Mouse (Mus musculus) left cerebral cortex, postnatal 10 days (tissue): ENCODE data around the gene Trim14. TPM values are rescaled to one million over a fixed set of nuclear protein-coding genes. Genes with fewer than 3 reads are reported as not detected.

ENCODE experiments used
- DNase-seq, 2 experiments: peaks; one replicate each; pipeline ENCODE4 v3.0.0; 2021 to 2022; ENCODE audit warnings: low spot score in 2 of 2, mixed read lengths in 1 of 2; ENCODE audit errors: extremely low spot score in 1 of 2
- intact Hi-C: fragments of 180-260 bp; cut with DNase I; formaldehyde crosslinking; loops from one replicate; pipeline ENCODE4 v1.15.1; 2025
- total RNA-seq, 2 experiments: library from RNA; stranded (reverse); gene quantifications; 2 replicates each; pipeline ENCODE4 v1.2.3; 2021

Trim14 gene
- total RNA-seq, 2 experiments from 2014 or later, result 1.2 to 1.4 TPM

DNA sequence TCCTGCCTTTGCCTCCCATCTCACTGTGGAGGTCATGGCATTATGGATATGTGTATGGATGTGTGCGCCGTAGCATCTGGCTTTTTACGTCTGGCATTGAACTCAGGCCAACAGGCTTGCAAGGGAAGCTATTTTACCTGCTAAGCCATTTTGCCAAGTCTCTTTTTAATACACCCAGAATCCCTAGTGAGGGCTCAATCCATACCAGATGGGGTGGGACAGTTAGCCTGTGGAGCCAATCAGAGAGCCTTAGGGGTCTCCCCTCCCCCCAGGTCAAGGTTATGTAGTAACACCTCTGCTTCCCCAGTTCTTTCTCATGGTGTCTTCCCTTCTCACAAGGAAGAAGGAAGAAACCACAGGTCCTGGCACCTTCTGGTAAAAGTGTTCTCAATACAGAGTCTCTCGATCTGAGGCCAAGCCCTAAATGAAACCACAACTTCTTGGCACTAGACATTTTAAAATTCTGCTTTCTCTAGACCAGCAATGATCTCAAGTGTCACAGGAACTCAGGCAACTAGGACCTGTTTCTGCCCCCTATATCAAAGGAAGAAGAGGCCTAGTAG is 29.5 kb upstream of the Trim14 start:
- intact Hi-C loops, result no loop called here
- no peak for DNase-seq

DNA sequence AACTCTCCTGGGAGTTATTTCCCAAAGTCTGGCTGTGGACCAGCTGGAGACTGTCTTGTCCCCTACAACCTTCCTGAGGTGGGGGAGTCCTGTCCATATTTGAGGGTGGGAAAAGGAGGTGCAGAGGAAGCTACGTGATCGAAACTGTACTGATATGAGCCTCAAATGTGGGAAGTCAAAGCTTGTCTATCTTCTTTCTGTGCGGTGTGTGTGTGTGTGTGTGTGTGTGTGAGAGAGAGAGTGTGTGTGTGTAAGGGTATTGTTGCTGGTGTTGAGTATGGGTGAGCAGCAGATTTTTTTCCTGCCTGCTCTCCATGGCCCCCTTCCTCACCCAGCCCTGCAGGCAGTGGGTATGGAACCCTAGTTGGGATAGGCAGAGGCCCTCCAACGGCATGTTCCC is 28.3 kb upstream of the Trim14 start:
- DNase-seq, result no peak

DNA sequence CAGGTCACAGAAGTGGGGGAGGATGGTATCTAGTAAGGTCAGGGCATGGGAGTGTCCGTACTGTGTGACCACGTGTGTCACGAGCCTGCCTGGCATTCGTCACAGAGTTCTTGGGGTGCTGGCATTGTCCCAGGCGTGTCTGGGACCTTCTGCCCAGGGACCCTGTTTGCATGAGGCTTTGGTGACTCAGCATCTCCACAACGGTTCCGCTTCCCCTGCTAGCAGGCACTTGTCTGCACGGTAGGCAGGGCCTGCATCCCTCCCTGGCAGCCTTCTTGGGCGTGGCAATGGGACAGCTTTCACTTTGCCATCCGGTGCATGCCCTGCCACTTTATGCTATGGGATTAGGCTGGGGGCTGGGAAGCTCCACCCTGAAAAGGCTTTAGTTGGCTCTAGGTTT is 27.9 kb upstream of the Trim14 start:
- DNase-seq, result peak in 1 of 2 experiments; percentile 57
- intact Hi-C loops, result no loop called here

More for the DNA sequence above, 28.3 kb upstream of the Trim14 start:
- intact Hi-C loops, result no loop called here

- intact Hi-C loops, result no loop called here
- DNase-seq, result no peak
Observed at GRCm38 (mm10) chr4:46562841-46563240, 26.9 kb upstream of the Trim14 start.

DNA sequence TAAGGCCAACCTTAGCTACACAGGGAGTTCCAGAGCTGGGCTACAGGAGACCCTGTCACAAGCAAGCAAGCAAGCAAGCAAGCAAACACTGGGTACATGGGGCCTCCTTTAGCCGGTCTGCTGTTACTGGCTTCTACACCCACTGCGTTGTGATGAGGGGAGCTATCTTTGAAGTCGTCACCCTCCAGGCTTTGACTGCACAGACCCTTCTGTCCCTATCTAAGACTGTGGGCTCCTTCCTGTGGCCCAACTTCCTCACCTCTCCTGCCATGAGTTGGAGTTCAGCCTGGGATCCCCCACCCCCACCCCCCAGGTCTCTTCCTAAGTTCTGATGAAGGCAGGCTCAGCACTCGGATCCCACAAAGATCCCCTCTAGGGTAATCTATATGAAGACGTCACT is 26.1 kb upstream of the Trim14 start:
- intact Hi-C loops, result no loop called here
- DNase-seq, result no peak

- DNase-seq, result no peak
- intact Hi-C loops, result no loop called here
Observed at GRCm38 (mm10) chr4:46560069-46560705, 24.2 kb upstream of the Trim14 start.

DNA sequence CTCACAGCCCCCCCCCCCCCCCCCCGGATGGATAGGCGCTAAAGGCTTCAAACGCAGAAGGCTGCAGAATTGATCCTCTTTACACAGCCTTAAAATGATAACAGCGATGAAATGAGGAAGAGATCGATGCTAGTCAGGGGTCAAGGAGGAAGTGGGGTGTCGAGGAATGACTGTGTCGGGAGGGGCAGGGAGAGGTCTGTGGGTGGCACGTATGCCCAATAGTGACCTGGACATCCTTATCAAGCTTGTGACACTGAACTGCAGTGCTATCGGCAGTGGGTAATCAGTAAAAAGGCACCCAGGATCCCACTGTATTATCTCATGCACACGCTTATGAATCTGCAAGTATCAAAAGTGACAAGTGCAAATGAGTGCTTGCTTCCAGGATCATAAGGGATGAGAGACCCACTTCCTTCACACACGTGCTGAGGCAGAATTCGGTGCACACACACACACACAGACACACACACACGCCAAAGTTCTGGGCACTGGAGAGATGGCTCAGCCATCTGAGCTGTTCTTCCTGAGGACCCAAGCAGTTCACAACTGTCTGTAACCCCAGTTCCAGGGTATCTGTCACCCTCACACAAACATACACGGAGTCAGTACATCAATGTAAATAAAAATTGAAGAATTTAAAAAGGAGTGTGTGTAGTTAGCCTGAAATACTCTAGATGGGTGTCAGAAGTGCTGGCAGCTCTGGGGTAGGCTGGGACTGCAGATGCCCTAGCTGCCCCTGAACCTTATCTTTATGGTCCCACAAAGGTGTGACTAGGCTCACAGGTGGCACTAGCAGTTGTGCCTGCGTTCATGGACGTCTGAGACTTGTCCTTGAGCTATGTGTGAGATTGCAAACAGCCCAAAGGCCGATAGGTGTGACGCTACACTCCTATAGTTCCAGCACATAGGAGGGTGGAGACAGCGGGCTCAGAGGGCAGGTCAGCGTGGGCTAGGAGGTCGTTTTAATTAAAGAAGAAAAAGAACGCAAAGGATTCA is 23.0 kb upstream of the Trim14 start:
- intact Hi-C loops, result no loop called here
- no peak for DNase-seq

GRCm38 (mm10) chr4:46556933-46557332 is 21.0 kb upstream of the Trim14 start:
- intact Hi-C loops, result no loop called here
- no peak for DNase-seq

DNA sequence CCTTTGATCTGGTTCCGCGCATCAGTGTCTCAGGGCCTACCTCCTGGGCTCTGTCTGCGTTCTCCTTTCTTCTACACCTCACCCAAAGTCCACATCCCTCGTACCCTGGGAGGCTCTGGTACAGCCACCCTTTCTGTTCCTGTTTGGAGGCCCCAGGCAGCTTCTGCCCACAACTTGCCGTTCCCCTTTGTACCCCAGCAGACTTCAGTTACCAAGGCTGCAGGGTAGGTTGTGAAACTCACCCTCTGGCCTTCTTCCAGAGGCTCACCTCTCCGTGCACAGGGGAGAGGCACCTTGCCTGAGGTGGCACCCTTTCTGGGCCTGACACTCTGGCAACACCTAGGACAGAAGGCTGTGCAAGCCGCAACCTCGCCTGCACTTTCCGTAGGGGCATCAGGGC is 19.8 kb upstream of the Trim14 start:
- no peak for DNase-seq
- intact Hi-C loops, result no loop called here

GRCm38 (mm10) chr4:46554295-46555069 is 18.5 kb upstream of the Trim14 start:
- intact Hi-C loops, result no loop called here
- no peak for DNase-seq

DNA sequence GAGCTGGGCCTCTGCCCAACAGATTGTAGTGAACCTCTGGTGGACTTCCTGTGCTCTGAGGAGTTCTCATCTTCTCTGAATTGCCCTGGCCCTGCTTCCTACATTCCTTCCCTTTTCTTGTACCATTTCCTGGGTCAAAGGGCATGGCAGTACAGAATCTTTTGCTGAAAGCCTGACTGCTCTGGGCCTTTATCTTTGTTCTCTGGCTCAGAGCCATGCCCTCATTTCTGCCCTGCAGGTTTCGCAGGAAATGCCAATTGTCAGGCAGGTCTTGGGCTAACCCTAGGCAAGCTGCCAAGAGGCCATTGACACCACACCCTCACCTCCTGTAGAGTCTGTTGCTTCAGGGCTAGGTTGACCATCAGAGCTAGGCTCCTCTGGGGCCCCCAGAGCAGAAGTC is 17.9 kb upstream of the Trim14 start:
- intact Hi-C loops, result no loop called here
- peak in 1 of 2 experiments; percentile 63 for DNase-seq

DNA sequence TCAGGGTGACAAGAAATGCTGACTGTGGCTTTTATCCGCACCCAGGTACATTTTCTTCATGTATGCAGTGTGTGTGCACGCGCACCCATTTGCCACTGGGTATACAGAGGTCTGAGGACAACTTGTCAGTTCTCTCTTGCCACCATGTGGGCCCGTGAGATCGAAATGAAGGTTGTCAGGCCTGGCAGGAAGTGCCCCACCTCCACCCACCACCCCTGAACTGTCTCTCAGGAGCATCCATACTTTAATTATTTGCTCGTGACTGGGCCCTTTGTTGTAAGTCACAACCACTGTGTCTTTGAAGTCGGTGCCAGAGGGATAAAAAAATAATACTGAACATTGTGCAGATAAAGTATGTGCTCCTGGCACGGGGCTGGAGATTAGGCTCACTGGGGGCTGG is 14.5 kb upstream of the Trim14 start:
- intact Hi-C loops, result no loop called here
- no peak for DNase-seq

DNA sequence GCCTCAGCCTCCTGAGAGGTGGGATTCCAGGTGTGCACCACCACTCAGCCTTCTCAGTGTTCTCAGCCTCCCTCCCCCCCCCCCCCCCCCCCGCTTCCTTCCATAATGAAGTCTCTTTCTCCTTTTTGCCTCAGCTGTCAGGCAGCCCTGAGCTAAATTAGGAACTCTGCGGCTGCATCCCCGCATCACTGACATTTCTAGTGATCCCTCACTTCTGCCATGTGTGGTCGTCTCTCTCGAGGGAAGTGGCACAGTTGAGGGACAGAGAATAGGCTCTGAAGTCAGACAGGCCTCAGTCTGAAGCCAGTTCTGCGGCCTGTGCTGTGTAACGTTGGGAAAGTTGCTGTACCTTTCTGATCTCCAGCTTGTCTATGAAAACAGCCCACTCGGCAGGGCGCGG is 14.0 kb upstream of the Trim14 start:
- intact Hi-C loops, result no loop called here
- DNase-seq, result no peak

DNA sequence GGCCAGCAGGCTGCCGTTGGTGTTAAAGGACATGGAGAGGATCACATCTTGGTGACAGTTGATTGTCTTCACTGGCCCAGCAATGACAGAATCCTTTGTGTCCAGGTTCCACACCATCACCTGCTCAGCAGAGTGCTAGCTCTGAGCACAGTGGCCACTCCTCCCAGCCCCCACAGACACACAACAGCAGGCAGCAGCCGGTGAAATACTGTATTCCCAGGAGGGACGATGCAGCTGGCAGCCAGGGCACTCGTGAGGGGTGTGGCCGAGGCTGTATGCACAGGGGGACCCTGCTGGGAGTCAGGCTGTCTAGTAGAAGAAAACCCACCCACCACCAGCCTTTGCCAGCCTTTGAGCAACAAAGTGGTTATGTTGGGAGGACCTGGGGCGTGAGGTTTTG is 10.8 kb upstream of the Trim14 start:
- intact Hi-C loops, result no loop called here
- DNase-seq, result no peak

DNA sequence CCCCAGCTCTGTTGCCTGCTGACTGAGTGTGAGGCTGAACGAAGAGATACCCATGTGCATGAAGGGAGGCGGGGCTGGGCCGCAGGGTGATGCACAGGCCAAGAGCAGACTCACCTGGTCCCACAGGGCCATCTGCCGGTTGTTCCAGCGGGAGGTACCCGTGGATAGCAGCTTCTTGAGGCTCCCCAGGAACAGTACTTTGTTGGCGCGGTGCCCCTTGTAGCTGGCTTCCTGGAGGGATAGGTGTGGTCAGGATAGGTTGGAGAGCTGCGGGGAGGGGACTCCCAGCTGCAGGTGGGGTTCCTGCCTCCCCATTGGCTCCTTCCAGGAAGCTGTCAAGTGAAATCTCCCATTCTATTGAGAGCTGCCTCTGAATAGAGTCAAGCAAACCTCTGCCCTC is 9.6 kb upstream of the Trim14 start:
- DNase-seq, result no peak
- intact Hi-C loops, result no loop called here

DNA sequence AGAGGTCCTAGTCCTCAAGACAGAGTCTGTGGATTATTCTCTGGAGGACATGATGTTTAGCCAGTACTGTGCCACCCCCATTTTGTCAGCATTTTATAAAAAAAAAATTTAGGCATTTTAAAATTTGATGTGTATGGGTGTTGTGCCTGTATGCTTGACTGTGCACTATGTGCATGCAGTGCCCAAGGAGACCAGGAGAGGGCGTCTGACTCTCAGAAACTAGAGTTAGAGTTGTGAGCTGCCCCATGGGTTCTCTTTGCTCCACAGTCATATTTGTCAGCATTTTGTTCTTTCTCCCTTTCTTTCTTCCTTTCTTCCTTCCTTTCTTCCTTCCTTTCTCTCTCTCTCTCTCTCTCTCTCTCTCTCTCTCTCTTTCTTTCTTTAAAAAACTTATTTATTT is 8.4 kb upstream of the Trim14 start:
- intact Hi-C loops, result no loop called here
- no peak for DNase-seq

- intact Hi-C loops, result no loop called here
- no peak for DNase-seq
Observed at GRCm38 (mm10) chr4:46543366-46544050, 7.6 kb upstream of the Trim14 start.

- intact Hi-C loops, result no loop called here
- DNase-seq, result no peak
Observed at GRCm38 (mm10) chr4:46541707-46542106, 5.8 kb upstream of the Trim14 start.

DNA sequence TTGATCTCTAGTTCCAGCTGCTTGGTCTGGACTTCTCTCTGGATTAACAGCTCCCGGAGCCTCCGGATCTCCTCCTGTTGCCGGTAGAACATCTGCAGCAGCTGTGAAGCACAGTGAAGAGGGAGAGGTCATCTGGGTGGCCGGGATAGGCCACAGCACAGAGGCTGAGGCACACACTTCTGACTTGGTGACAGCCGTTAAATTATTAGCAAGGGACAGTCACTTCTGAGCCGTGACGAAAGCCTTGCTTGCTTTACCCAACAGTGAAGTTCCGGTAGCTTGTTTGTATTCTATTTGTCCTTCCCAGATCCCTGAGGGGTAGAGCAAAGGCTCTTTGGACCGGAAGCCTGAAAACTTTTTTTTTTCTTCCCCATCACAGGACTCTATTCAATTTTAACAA is 3.2 kb upstream of the Trim14 start:
- no peak for DNase-seq
- intact Hi-C loops, result loop anchor here (10.0 kb wide), 1 partner anchor 116 kb away; the partner anchor contains the start of gene Tbc1d2
